Mouse (Mus musculus): Measurements from ENCODE around the gene Mest.

The Mest gene

GRCm38 (mm10) chr6:30723331-30723730 is at the start of gene Mest:
TSS of gene Mest (plus strand) at chr6:30723547.
- no peak for DNase-seq (ENCODE audit: low read depth, low spot score)

GRCm38 (mm10) chr6:30673764-30674561 is 49.4 kb upstream of the Mest start:
- DNase-seq (ENCODE audit: low read depth, low spot score), result no peak

GRCm38 (mm10) chr6:30674714-30675280 is 48.5 kb upstream of the Mest start:
- DNase-seq (ENCODE audit: low read depth, low spot score), result no peak

GRCm38 (mm10) chr6:30675281-30675771 is 48.0 kb upstream of the Mest start:
- no peak for DNase-seq (ENCODE audit: low read depth, low spot score)

- no peak for DNase-seq (ENCODE audit: low read depth, low spot score)
Measured at GRCm38 (mm10) chr6:30676506-30676905, 46.8 kb upstream of the Mest start.

GRCm38 (mm10) chr6:30677591-30677990 is 45.8 kb upstream of the Mest start:
- no peak for DNase-seq (ENCODE audit: low read depth, low spot score)

GRCm38 (mm10) chr6:30678482-30678881 is 44.9 kb upstream of the Mest start:
- DNase-seq (ENCODE audit: low read depth, low spot score), result no peak

GRCm38 (mm10) chr6:30679567-30679966 is 43.8 kb upstream of the Mest start:
- no peak for DNase-seq (ENCODE audit: low read depth, low spot score)

- no peak for DNase-seq (ENCODE audit: low read depth, low spot score)
Measured at GRCm38 (mm10) chr6:30680442-30680841, 42.9 kb upstream of the Mest start.

GRCm38 (mm10) chr6:30681935-30682900 is 41.1 kb upstream of the Mest start:
- DNase-seq (ENCODE audit: low read depth, low spot score), result no peak

GRCm38 (mm10) chr6:30684570-30684969 is 38.8 kb upstream of the Mest start:
- DNase-seq (ENCODE audit: low read depth, low spot score), result no peak

- no peak for DNase-seq (ENCODE audit: low read depth, low spot score)
Measured at GRCm38 (mm10) chr6:30687198-30687597, 36.1 kb upstream of the Mest start.

- DNase-seq (ENCODE audit: low read depth, low spot score), result peak; percentile 14
Measured at GRCm38 (mm10) chr6:30692826-30693225, 30.5 kb upstream of the Mest start.

GRCm38 (mm10) chr6:30693350-30693991 is 29.9 kb upstream of the Mest start, which contains the start of gene Cep41:
TSS of gene Cep41 (minus strand) at chr6:30693749.
- DNase-seq (ENCODE audit: low read depth, low spot score), result peak; percentile 94

- peak; percentile 35 for DNase-seq (ENCODE audit: low read depth, low spot score)
Measured at GRCm38 (mm10) chr6:30694209-30694608, 29.1 kb upstream of the Mest start.

- peak; percentile 4 for DNase-seq (ENCODE audit: low read depth, low spot score)
Measured at GRCm38 (mm10) chr6:30695124-30695523, 28.2 kb upstream of the Mest start.

- no peak for DNase-seq (ENCODE audit: low read depth, low spot score)
Measured at GRCm38 (mm10) chr6:30697464-30697863, 25.9 kb upstream of the Mest start.

- DNase-seq (ENCODE audit: low read depth, low spot score), result no peak
Measured at GRCm38 (mm10) chr6:30698036-30698435, 25.3 kb upstream of the Mest start.

- DNase-seq (ENCODE audit: low read depth, low spot score), result no peak
Measured at GRCm38 (mm10) chr6:30700182-30700581, 23.2 kb upstream of the Mest start.

GRCm38 (mm10) chr6:30702881-30703280 is 20.5 kb upstream of the Mest start:
- no peak for DNase-seq (ENCODE audit: low read depth, low spot score)

GRCm38 (mm10) chr6:30703476-30703875 is 19.9 kb upstream of the Mest start:
- no peak for DNase-seq (ENCODE audit: low read depth, low spot score)

Measured in CD4-positive, CD25-positive, alpha-beta regulatory T cell, adult 2 months (primary cell).